Mouse (Mus musculus): ENCODE results near the gene Ccng1.
"Not testable (repeated sequence)": the region's sequence is repeated elsewhere in the genome, so short reads cannot be mapped to it uniquely, and the experiment has no call there.

Ccng1 gene

DNA sequence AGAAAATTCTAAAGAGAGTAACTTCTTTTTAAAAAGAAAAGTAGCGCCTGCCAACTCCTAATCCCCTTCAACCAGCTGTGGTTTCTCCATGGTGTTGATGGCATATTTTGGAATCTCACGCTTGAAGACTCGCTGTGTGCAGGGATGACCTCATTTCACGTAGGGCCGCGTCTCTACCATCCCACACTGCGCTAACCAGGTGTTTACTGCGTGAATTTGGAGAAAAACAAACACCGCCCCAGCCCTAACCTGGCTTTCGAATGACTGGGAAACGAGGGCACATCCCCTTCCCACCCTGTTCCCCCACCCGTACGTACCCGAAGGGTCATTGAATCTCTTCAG is 22.1 kb downstream of the Ccng1 start:
- DNase-seq (ENCODE audit: low spot score in 2 of 2), result no peak

- no peak for DNase-seq (ENCODE audit: low spot score in 2 of 2)
Measured at GRCm38 (mm10) chr11:40718324-40718723, 36.8 kb downstream of the Ccng1 start.

DNA sequence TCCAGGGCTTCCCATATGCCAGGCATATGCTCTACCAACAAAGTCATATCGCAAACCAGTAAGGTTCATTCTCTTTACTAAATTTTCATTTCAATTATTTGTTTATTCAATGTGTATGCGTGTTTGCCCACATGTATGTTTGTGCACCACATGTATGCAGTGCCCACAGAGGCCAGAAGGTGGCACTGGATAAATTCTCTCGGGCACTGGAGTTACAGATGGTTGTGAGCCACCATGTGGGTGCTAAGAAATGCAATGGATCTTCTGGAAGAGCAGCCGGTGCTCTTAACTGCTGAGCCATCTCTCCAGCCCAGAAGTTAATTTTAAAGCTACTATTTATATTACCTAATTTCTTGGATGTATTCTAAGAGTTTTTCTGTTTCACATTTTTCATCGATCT is 39.6 kb downstream of the Ccng1 start:
- no peak for DNase-seq (ENCODE audit: low spot score in 2 of 2)

DNA sequence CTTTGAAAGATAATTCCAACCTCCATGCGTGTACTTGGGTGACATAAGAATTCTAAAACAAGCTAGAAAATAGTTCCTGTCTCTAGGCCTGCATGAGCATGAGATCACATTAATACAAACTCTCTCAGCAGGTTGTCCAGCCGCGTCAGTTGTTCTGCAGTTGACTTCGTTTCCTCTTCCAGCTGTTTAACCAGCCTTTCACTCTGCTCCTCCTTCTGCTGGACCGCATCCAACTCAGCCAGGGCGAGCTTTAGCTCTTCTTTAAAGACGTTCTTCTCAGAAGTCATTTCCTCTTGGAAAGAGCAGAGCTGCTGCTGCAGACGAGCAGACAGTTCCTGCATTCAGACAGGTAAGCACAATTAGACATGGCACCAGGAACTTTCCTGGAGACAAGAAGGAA is 41.3 kb downstream of the Ccng1 start:
- peak in 1 of 2 experiments; percentile 4 for DNase-seq (ENCODE audit: low spot score in 2 of 2)

GRCm38 (mm10) chr11:40709899-40710298 is 45.2 kb downstream of the Ccng1 start:
- not testable (repeated sequence) for DNase-seq (ENCODE audit: low spot score in 2 of 2)
